Mouse (Mus musculus): Measurements from ENCODE around the gene Trdn.

- TF ChIP-seq CTCF (IDR thresholded peaks at IDR 0.05; ENCODE audit: low read depth, low read length) (no peak), GATA1 (IDR thresholded peaks at IDR 0.05; ENCODE audit: borderline replicate concordance, low read length) (no peak)
Measured at GRCm38 (mm10) chr10:33210411-33210810, 130.1 kb downstream of the Trdn start.

Measured in G1E (cell line).